ENCODE assay signal across 29 mouse cellular contexts in the genomic region with DNA sequence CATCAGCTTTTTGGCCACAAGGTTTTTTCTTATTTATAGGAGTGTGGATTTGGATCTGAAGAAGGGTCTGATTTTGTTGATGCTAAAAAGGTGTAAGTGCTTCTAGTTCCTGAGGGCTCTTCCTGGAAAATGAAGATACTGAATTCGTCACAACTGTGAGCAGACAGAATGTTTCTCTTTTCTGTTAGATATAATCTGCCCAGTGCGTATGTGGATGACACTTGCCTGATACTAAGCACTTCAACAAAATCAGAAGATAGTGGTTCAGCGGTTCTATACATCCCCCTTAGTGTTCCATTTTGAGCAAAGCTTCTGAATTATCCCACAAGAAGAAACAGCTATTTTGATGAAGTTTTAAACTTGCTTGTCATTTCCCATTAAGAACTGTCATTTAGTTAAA. TPM values are rescaled to one million over a fixed set of nuclear protein-coding genes. Genes with fewer than 3 reads are reported as not detected.
"Had no signal": no experiment of that assay in that cellular context is flagged by ENCODE, and none has a peak within 500 bp of the region (broad histone marks: within the 10 kb centered on the region; RNA-seq: fewer than 3 reads in every experiment).

No protein-coding gene starts in this region.

- H3K4me3 ChIP-seq: embryonic facial prominence, embryonic 10.5 days; embryonic facial prominence, embryonic 12.5 days; embryonic facial prominence, embryonic 13.5 days; embryonic facial prominence, embryonic 15.5 days; erythroblast, embryonic 14.5 days; forebrain, embryonic 10.5 days; forebrain, embryonic 12.5 days; forebrain, embryonic 13.5 days; gastrocnemius, adult 2 months; heart, adult 2 months; heart, embryonic 10.5 days had no signal

- DNase-seq: cerebellum, adult 8-10 months; cerebellum, adult 9-10 months; cerebellum, adult 9-11 months; cerebellum, postnatal 10 days; cerebellum, postnatal 14 days; cerebellum, postnatal 25 days; cerebellum, postnatal 36 days; embryo, embryonic 11 days; forebrain, postnatal 0 days; gastrocnemius, adult 2 months; gastrocnemius, postnatal 10 days; gastrocnemius, postnatal 14 days; gastrocnemius, postnatal 25 days; gastrocnemius, postnatal 36 days; heart, adult 18-20 months; heart, adult 2 months had no signal

- ATAC-seq: forebrain, embryonic 13.5 days; forebrain, embryonic 14.5 days; forebrain, embryonic 16.5 days; forebrain, postnatal 0 days had no signal

- H3K4me1 ChIP-seq: embryonic facial prominence, embryonic 10.5 days; embryonic facial prominence, embryonic 12.5 days; heart, embryonic 10.5 days had no signal

- H3K27me3 ChIP-seq: embryonic facial prominence, embryonic 12.5 days; embryonic facial prominence, embryonic 15.5 days had no signal

- H3K9ac ChIP-seq: embryonic facial prominence, embryonic 12.5 days; embryonic facial prominence, embryonic 13.5 days; embryonic facial prominence, embryonic 15.5 days; forebrain, embryonic 12.5 days; forebrain, embryonic 13.5 days; forebrain, postnatal 0 days had no signal

- H3K27ac ChIP-seq: embryonic facial prominence, embryonic 10.5 days; embryonic facial prominence, embryonic 12.5 days; embryonic facial prominence, embryonic 13.5 days; forebrain, embryonic 10.5 days; forebrain, embryonic 12.5 days; forebrain, embryonic 13.5 days; gastrocnemius, adult 2 months; heart, adult 2 months; heart, embryonic 10.5 days had no signal

- H3K4me2 ChIP-seq: embryonic facial prominence, embryonic 12.5 days; embryonic facial prominence, embryonic 13.5 days; embryonic facial prominence, embryonic 15.5 days; forebrain, embryonic 12.5 days; forebrain, embryonic 13.5 days had no signal

- H3K36me3 ChIP-seq: embryonic facial prominence, embryonic 10.5 days; embryonic facial prominence, embryonic 12.5 days; embryonic facial prominence, embryonic 13.5 days; embryonic facial prominence, embryonic 15.5 days; forebrain, embryonic 10.5 days; forebrain, embryonic 12.5 days; heart, embryonic 10.5 days had no signal

- H3K9me3 ChIP-seq: embryonic facial prominence, embryonic 10.5 days; embryonic facial prominence, embryonic 12.5 days; embryonic facial prominence, embryonic 13.5 days; embryonic facial prominence, embryonic 15.5 days; forebrain, embryonic 10.5 days; forebrain, embryonic 12.5 days; forebrain, embryonic 13.5 days; heart, embryonic 10.5 days had no signal

RNA-seq across cellular contexts. Expression of a gene that starts 2.6 kb away (rescaled TPM):
- total RNA-seq: gastrocnemius, adult 18-20 months; gastrocnemius, adult 2 months; gastrocnemius, adult 8-10 months had no signal
